Mouse (Mus musculus) limb, embryonic 12.5 days (tissue): ENCODE data around the gene Dapk2. TPM values are rescaled to one million over a fixed set of nuclear protein-coding genes. Genes with fewer than 3 reads are reported as not detected.

Source experiments
- ATAC-seq: fragments of 200-750 bp; cut with Nextera tagmentation; 2 replicates; pipeline ENCODE4 v1.8.0; 2017; ENCODE audit warnings: low read depth, moderate TSS enrichment; ENCODE audit not compliant: insufficient number of reproducible peaks, insufficient read depth, low FRiP score, low TSS enrichment
- H3K27ac ChIP-seq: fragments of 300-500 bp; sonication (generic); 2 replicates; pipeline ENCODE4 v1.5.1; 2016; ENCODE audit warnings: mild to moderate bottlenecking, moderate library complexity
- H3K27me3 ChIP-seq: fragments of 300-500 bp; sonication (generic); 2 replicates; pipeline ENCODE4 v1.6.1; 2016; ENCODE audit warnings: mild to moderate bottlenecking, moderate library complexity
- H3K36me3 ChIP-seq: fragments of 300-500 bp; sonication (generic); 2 replicates; pipeline ENCODE4 v1.6.1; 2016; ENCODE audit warnings: mild to moderate bottlenecking, moderate library complexity
- H3K4me1 ChIP-seq: fragments of 300-500 bp; sonication (generic); replicated peaks from 2 replicates; pipeline ENCODE4 v1.6.1; 2016
- H3K4me2 ChIP-seq: fragments of 300-500 bp; sonication (generic); 2 replicates; pipeline ENCODE4 v1.6.1; 2016; ENCODE audit warnings: mild to moderate bottlenecking, moderate library complexity
- H3K4me3 ChIP-seq: fragments of 300-500 bp; sonication (generic); replicated peaks from 2 replicates; pipeline ENCODE4 v1.5.1; 2016; ENCODE audit warnings: mild to moderate bottlenecking
- H3K9ac ChIP-seq: fragments of 300-500 bp; sonication (generic); replicated peaks from 2 replicates; pipeline ENCODE4 v1.6.1; 2016; ENCODE audit warnings: mild to moderate bottlenecking, moderate library complexity
- H3K9me3 ChIP-seq: fragments of 300-500 bp; sonication (generic); 2 replicates; pipeline ENCODE4 v1.6.1; 2016; ENCODE audit warnings: mild to moderate bottlenecking, moderate library complexity
- WGBS: fragments of 180-500 bp; shearing (Covaris S2); methylation state at CpG from one replicate; pipeline ENCODE4 v1.1.7; 2016; 5-methylcytosine and 5-hydroxymethylcytosine counted together
- polyA plus RNA-seq: library from polyadenylated mRNA; unstranded; fragments of >200 nt; fragmentation: Nextera tagmentation; extraction: Ambion mirVana; gene quantifications from 2 replicates; pipeline ENCODE4 v1.2.1, GENCODE M21; 2016

The Dapk2 gene
- polyA plus RNA-seq, 1 experiment from 2014 or later = 5.2 TPM

DNA sequence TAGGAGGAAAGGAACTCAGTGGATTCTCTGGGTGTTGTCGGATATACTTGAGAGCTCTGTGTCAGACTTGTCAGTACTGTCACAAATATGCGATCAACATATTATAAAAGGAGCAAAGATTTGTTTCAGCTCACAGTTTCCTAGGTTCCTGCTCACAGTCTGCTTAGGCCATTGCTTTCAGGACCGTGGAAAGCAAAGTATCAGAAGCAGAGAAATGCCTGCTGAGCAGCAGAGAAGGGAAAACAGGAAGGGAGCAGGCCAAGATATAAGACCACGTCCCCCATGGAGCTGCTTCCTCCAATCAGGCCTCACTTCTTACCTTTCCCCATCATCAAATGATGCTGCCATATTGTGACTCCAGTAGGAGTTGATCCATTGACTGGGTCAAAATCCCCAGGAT is 140.8 kb downstream of the Dapk2 start:
- H3K9me3 ChIP-seq = no peaks in the 10 kb centered on the region
- no peaks in the 10 kb centered on the region for H3K36me3 ChIP-seq
- ATAC-seq = no peak
- H3K27ac ChIP-seq = no peak overlapping the region
- H3K9ac ChIP-seq = no peak overlapping the region
- H3K27me3 ChIP-seq = no peaks in the 10 kb centered on the region
- H3K4me3 ChIP-seq = no peak overlapping the region
- peaks cover 4% of the 10 kb centered on the region for H3K4me1 ChIP-seq
- no peak overlapping the region for H3K4me2 ChIP-seq
- WGBS = 84% methylated on average over 4 of the region's 4 CpGs

DNA sequence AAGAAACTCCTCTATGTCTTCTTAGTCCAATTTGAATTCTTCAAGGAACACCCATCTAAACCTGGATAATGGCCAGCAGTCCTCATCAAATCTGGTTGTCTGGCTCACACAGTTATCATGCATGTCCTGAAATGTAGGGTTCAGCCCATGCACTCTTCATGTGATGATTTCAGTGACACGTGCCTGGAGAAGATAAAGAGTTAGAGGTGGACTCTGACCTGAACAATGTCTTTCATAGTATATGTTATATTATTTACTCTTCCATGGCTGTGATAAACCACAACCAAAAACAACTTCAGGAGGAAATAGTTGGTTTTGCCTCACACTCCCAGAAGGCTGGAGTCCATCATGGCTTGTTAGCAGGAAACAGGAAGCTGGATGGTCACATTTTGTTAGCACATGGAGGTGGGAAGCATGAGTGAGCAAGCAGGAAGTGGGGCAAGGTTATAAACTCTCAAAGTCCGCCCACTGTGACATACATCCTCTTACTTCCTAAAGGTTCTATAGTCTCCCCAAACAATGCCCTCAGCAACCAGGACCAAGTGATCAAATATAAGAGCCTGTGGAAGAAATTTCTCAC is 142.5 kb downstream of the Dapk2 start:
- Histone ChIP-seq H3K4me1 (peaks cover 15% of the 10 kb centered on the region), H3K27ac (no peak overlapping the region), H3K36me3 (no peaks in the 10 kb centered on the region), H3K9me3 (no peaks in the 10 kb centered on the region), H3K27me3 (no peaks in the 10 kb centered on the region), H3K9ac (no peak overlapping the region), H3K4me3 (no peak overlapping the region), H3K4me2 (no peak overlapping the region)
- WGBS = 92% methylated on average over 2 of the region's 2 CpGs
- no peak for ATAC-seq

DNA sequence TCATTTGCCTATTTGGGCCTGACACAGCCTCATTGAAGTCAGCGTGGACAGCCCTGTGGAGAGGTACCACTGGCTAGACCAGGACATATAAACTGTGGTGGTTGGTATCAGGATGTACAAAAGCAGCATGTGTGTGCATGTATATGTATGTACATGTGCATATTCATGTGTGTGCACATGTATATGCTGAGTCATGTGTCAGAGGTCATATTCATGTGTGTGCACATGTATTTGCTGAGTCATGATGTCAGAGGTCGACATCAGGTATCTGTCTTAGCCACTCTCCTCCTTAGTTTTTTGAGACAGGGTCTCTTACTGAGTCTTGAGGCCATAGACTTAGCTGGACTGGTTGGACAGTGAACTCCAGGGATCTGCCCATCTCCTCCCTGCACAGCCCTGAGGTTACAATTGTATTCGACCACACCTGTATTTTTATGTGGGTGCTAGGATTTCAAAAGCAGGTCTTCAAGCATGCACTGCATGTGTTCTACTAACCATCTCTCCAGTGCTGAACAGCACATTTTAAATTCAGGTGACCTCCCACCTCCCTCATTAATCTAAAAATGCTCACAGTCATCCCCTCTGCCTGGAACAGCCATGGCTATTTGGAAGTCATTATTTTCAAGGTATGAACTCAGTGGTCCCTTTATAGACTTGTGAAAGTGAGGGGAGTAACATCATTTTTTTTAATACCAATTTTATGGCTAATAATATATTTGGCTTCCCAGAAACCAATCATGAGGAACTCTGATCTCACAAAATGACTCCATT is 146.5 kb downstream of the Dapk2 start:
- H3K4me3 ChIP-seq = no peak overlapping the region
- H3K4me2 ChIP-seq = peak overlapping the region; percentile 46
- no peaks in the 10 kb centered on the region for H3K9me3 ChIP-seq
- 80% methylated on average over 3 of the region's 3 CpGs for WGBS
- no peaks in the 10 kb centered on the region for H3K27me3 ChIP-seq
- no peak for ATAC-seq
- H3K4me1 ChIP-seq = peaks cover 24% of the 10 kb centered on the region
- no peak overlapping the region for H3K9ac ChIP-seq
- no peaks in the 10 kb centered on the region for H3K36me3 ChIP-seq
- 0 out of 2 replicates have a peak overlapping the region, but pooled peaks have one; percentile 5 for H3K27ac ChIP-seq

DNA sequence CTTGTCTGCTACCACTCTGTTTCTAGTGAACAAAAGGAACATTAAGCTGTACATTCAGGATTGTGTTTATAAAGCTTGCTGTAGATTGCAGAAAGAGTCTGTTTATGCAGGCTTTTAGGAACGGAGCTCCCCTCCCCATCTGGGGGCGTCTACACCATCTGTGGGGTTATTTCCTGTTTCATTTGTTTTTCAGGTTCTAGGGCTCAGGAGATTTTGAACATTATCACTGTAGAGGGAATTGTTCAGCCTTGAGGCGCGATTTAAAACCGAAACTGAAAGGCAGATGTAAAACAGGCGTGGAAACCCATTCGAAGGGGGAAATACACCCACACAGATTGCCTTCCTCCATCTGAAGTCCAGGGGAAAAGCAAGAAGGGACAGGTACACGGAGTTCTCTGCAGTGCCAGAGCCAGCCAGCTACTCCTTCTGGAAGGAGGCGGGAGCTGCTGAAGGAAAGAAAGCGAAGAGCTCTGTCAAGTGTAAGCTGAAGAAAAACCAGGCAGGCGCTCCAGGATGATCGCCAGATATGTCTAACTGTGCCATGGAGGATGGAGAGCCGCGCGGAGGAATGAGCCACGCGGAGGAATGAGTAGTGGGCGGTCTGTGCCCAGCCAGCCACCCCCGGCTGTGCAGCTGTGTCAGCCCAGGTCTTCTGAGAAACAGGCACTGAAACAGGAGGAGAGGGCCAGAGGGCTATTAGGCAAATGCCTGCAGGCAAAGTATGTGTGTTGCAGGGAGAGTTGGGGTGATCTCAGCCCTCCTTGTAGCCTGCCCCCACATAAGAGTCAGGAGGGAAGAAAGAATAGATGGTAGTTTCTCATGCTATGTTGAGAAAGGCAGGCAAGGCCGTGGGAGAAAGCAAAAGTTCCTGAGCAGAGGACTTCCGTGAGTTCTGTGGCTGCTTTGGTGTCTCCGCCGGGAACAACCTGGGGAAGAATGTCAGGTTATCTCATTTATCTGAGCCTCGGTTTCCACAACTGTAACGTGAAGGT is 147.4 kb downstream of the Dapk2 start:
- peaks cover 24% of the 10 kb centered on the region for H3K4me1 ChIP-seq
- H3K4me2 ChIP-seq = peak overlapping the region; percentile 46
- no peak overlapping the region for H3K9ac ChIP-seq
- no peaks in the 10 kb centered on the region for H3K36me3 ChIP-seq
- H3K27ac ChIP-seq = peak overlapping the region; percentile 51
- ATAC-seq = no peak
- 44% methylated on average over 25 of the region's 25 CpGs for WGBS
- peak overlapping the region; percentile 21 for H3K4me3 ChIP-seq
- H3K27me3 ChIP-seq = no peaks in the 10 kb centered on the region
- H3K9me3 ChIP-seq = no peaks in the 10 kb centered on the region

DNA sequence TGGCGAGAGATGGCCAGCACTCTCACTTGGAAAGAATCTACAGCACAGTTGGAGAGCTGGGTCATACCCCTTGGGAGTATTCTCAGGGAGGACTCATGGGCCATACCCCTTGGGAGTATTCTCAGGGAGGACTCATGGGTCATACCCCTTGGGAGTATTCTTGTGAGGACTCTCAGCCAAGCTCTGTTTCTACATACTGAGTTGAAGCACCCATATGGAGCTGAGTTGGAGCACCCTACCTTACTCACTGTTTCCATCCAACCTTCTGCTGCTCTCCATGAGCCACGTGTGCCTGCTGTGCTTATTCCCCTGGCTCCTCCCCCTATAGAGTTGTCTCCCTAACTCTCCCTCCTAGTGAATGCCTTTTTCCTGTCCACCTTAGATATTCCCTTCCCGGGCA is 148.4 kb downstream of the Dapk2 start:
- H3K9me3 ChIP-seq = no peaks in the 10 kb centered on the region
- no peak overlapping the region for H3K4me3 ChIP-seq
- WGBS = 82% methylated on average over 3 of the region's 3 CpGs
- H3K4me1 ChIP-seq = peaks cover 24% of the 10 kb centered on the region
- no peak overlapping the region for H3K27ac ChIP-seq
- no peak overlapping the region for H3K4me2 ChIP-seq
- ATAC-seq = no peak
- no peak overlapping the region for H3K9ac ChIP-seq
- no peaks in the 10 kb centered on the region for H3K36me3 ChIP-seq
- no peaks in the 10 kb centered on the region for H3K27me3 ChIP-seq

DNA sequence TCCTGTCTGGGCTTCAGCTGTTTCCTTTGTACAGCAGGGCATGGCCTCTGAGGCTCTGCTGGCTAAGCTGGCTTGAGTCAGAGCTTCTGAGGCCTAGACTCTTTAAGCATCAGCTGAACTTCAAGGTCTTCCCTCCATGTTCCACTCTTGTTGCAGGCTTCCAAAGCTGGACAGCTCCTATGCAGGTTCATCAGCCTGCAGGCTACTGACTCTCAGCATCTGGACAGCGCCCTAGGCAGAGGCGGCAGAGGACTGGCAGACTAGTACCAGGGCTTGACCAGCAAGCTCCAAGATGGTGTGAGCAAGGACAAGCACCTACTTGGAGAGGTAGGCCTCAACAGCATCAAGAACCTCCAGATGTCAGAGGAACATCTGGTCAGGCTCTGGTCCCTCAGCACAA is 149.3 kb downstream of the Dapk2 start:
- WGBS = 28% methylated on average over 2 of the region's 2 CpGs
- H3K4me2 ChIP-seq = no peak overlapping the region
- no peaks in the 10 kb centered on the region for H3K27me3 ChIP-seq
- no peak for ATAC-seq
- peaks cover 24% of the 10 kb centered on the region for H3K4me1 ChIP-seq
- no peaks in the 10 kb centered on the region for H3K9me3 ChIP-seq
- H3K4me3 ChIP-seq = no peak overlapping the region
- no peak overlapping the region for H3K9ac ChIP-seq
- no peak overlapping the region for H3K27ac ChIP-seq
- H3K36me3 ChIP-seq = no peaks in the 10 kb centered on the region

DNA sequence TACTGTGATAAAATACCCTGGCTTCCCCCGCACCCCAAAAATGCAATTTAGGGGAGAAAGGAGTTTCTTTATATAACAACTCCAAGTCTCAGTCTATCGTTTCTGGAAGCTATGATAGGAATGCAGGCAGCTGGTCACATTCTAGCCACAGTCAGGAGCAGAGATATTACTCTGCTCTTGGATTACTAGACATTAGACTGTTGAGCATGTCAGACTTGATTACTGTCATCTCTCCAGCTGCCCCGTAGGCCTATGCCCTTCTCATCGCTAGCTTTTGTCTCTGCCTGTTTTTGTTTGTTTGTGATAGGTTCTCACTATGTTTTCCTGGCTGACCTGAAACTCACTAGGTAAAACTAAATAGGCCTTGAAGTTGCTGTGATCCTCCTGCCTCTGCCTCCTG is 150.7 kb downstream of the Dapk2 start:
- Histone ChIP-seq H3K4me3 (no peak overlapping the region), H3K4me1 (peaks cover 24% of the 10 kb centered on the region), H3K9ac (no peak overlapping the region), H3K36me3 (no peaks in the 10 kb centered on the region), H3K4me2 (no peak overlapping the region), H3K9me3 (no peaks in the 10 kb centered on the region), H3K27ac (no peak overlapping the region), H3K27me3 (no peaks in the 10 kb centered on the region)
- ATAC-seq = no peak
- 77% methylated on average over 4 of the region's 4 CpGs for WGBS

DNA sequence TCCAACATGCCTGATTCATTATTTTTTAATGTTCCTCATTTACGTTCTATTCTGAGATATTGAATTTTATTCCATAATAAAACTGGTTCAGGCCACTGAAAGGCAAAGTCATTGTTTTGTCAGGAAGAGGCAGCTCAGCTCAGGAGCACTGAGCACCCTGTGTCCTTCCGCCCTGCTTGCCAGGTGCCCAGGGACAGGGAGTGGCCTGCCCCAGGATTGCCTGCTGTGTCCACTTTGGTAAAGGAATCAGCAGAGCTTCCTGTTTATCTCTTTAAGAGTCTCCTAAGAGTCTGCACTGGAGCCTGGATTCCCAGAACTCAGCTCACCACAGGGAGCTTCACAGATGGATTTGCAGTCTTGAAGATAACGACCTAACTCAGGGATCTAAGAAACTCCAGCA is 153.4 kb downstream of the Dapk2 start:
- no peak overlapping the region for H3K4me2 ChIP-seq
- H3K27ac ChIP-seq = no peak overlapping the region
- H3K9ac ChIP-seq = no peak overlapping the region
- no peaks in the 10 kb centered on the region for H3K36me3 ChIP-seq
- 34% methylated on average over 3 of the region's 3 CpGs for WGBS
- no peaks in the 10 kb centered on the region for H3K4me1 ChIP-seq
- no peaks in the 10 kb centered on the region for H3K27me3 ChIP-seq
- no peak overlapping the region for H3K4me3 ChIP-seq
- no peak for ATAC-seq
- H3K9me3 ChIP-seq = no peaks in the 10 kb centered on the region

DNA sequence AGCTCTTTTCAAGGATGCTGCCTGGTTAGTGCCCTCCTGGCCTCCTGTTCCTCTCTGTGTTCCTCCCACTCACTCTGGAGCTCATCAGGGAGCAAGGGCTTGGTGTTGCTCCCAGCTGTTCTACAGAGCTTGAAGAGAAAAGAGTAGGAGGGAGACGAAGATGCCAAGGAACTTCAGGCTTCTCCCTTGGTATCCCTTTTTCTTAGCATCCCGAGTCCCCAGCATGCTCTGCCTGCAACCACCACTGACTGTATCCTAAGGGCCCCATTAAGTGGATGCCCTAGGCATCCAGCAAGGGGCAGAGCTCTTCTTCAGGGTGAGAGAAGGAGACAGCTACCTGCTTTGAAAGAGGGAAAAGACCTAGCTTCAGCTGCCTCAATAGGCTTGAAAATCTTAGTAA is 158.6 kb downstream of the Dapk2 start:
- Histone ChIP-seq H3K4me3 (no peak overlapping the region), H3K4me2 (no peak overlapping the region), H3K27me3 (no peaks in the 10 kb centered on the region), H3K27ac (no peak overlapping the region), H3K36me3 (no peaks in the 10 kb centered on the region), H3K9ac (no peak overlapping the region), H3K4me1 (no peaks in the 10 kb centered on the region), H3K9me3 (no peaks in the 10 kb centered on the region)
- ATAC-seq = no peak
- 83% methylated on average over 2 of the region's 2 CpGs for WGBS
